Mouse (Mus musculus): ENCODE data around the gene Lsm3.

Lsm3 gene

GRCm38 (mm10) chr6:91547313-91547712 is 31.6 kb downstream of the Lsm3 start:
- Histone ChIP-seq H3K9me3 (ENCODE audit: low read length) (no peaks in the 10 kb centered on the region), H3K36me3 (ENCODE audit: insufficient read depth, low read length) (no peaks in the 10 kb centered on the region), H3K4me3 (replicated peaks; ENCODE audit: low read length) (no peak overlapping the region), H3K27me3 (ENCODE audit: insufficient read depth, low read length) (0 out of 2 replicates have a peak, but pooled peaks cover 6% of the 10 kb centered on the region), H3K4me1 (replicated peaks; ENCODE audit: low read depth, low read length) (no peaks in the 10 kb centered on the region)
- TF ChIP-seq POU5F1 (IDR thresholded peaks at IDR 0.05; ENCODE audit: borderline replicate concordance, low read length): no peak
- no peak for TF ChIP-seq NANOG (IDR thresholded peaks at IDR 0.05; ENCODE audit: borderline replicate concordance, low read length)
- no peak for TF ChIP-seq CTCF (conservative IDR thresholded peaks at IDR 0.05; ENCODE audit: low read length)

DNA sequence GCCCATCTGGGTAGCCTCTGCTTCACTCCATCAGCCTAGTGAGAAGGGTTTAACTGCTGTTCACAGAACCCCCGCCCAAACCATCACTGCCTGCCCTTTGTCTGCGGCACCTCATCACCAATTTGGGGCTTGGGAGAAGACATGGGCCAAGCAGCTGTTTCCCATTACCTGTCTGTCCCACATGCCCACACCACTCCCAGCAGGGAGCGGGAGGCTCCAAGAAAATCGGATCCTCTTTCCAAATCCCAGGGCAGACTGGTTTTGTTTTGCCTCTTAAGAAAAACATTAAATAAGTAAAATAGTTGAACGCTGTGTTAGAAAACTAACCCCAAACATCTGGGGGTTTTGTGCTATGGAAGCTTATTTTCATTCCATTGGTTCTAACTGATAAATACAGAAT is 33.9 kb downstream of the Lsm3 start:
- TF ChIP-seq POU5F1 (IDR thresholded peaks at IDR 0.05; ENCODE audit: borderline replicate concordance, low read length) (no peak), CTCF (conservative IDR thresholded peaks at IDR 0.05; ENCODE audit: low read length) (no peak), NANOG (IDR thresholded peaks at IDR 0.05; ENCODE audit: borderline replicate concordance, low read length) (no peak)
- Histone ChIP-seq H3K36me3 (ENCODE audit: insufficient read depth, low read length) (no peaks in the 10 kb centered on the region), H3K9me3 (ENCODE audit: low read length) (no peaks in the 10 kb centered on the region)

DNA sequence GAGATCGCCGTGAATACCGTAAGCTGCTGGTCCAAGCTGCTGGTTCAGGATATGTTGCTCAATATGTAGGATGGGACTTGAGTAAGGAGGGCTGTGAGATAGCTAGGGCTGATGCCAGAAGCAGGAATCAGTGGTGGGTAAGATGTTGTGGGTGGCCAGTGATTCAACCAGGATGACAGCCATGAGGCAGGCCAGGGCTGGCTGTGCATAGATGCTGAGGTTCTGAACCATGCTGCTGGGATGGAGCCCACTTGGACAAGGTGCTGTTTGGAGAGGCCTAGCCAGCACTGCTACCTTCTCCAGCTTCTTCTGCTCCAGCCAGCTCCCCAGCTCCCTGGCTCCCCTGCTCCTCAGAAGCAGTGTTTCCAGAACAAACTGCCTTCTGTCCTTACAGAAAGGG is 35.9 kb downstream of the Lsm3 start:
- Histone ChIP-seq H3K36me3 (ENCODE audit: insufficient read depth, low read length) (no peaks in the 10 kb centered on the region), H3K4me1 (replicated peaks; ENCODE audit: low read depth, low read length) (no peaks in the 10 kb centered on the region), H3K9me3 (ENCODE audit: low read length) (no peaks in the 10 kb centered on the region), H3K4me3 (replicated peaks; ENCODE audit: low read length) (no peak overlapping the region), H3K27me3 (ENCODE audit: insufficient read depth, low read length) (no peaks in the 10 kb centered on the region)
- TF ChIP-seq POU5F1 (IDR thresholded peaks at IDR 0.05; ENCODE audit: borderline replicate concordance, low read length): no peak
- TF ChIP-seq NANOG (IDR thresholded peaks at IDR 0.05; ENCODE audit: borderline replicate concordance, low read length): no peak
- TF ChIP-seq CTCF (conservative IDR thresholded peaks at IDR 0.05; ENCODE audit: low read length): no peak

More for the DNA sequence above, 33.9 kb downstream of the Lsm3 start:
- Histone ChIP-seq H3K27me3 (ENCODE audit: insufficient read depth, low read length) (no peaks in the 10 kb centered on the region), H3K4me1 (replicated peaks; ENCODE audit: low read depth, low read length) (no peaks in the 10 kb centered on the region), H3K4me3 (replicated peaks; ENCODE audit: low read length) (no peak overlapping the region)

DNA sequence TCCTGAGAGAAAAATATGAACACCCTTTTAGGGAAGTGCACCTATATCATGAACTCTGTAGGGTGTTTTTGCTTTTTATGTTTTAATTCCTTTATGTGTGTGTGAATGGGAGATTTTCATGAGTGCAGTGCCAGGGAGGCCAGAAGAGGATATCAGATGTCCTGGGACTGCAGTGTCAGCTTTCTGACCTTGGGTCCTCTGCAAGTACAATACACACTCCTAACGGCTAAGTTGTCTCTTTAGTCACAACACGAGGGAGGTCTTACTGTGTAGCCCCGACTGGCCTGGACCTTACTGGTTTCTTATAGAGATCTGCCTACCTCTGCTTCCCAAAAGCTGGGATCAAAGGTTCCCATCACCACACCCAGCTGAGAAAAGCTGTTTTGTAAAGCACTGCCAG is 37.0 kb downstream of the Lsm3 start:
- H3K4me1 ChIP-seq (replicated peaks; ENCODE audit: low read depth, low read length): no peaks in the 10 kb centered on the region
- TF ChIP-seq CTCF (conservative IDR thresholded peaks at IDR 0.05; ENCODE audit: low read length): no peak
- no peak for TF ChIP-seq POU5F1 (IDR thresholded peaks at IDR 0.05; ENCODE audit: borderline replicate concordance, low read length)
- TF ChIP-seq NANOG (IDR thresholded peaks at IDR 0.05; ENCODE audit: borderline replicate concordance, low read length): no peak

GRCm38 (mm10) chr6:91558565-91558964 is 42.8 kb downstream of the Lsm3 start:
- Histone ChIP-seq H3K4me1 (replicated peaks; ENCODE audit: low read depth, low read length) (no peaks in the 10 kb centered on the region), H3K9me3 (ENCODE audit: low read length) (no peaks in the 10 kb centered on the region), H3K36me3 (ENCODE audit: insufficient read depth, low read length) (no peaks in the 10 kb centered on the region), H3K4me3 (replicated peaks; ENCODE audit: low read length) (no peak overlapping the region), H3K27me3 (ENCODE audit: insufficient read depth, low read length) (no peaks in the 10 kb centered on the region)
- TF ChIP-seq NANOG (IDR thresholded peaks at IDR 0.05; ENCODE audit: borderline replicate concordance, low read length) (no peak), CTCF (conservative IDR thresholded peaks at IDR 0.05; ENCODE audit: low read length) (no peak), POU5F1 (IDR thresholded peaks at IDR 0.05; ENCODE audit: borderline replicate concordance, low read length) (no peak)

More for the DNA sequence above, 37.0 kb downstream of the Lsm3 start:
- Histone ChIP-seq H3K36me3 (ENCODE audit: insufficient read depth, low read length) (no peaks in the 10 kb centered on the region), H3K9me3 (ENCODE audit: low read length) (no peaks in the 10 kb centered on the region), H3K27me3 (ENCODE audit: insufficient read depth, low read length) (no peaks in the 10 kb centered on the region), H3K4me3 (replicated peaks; ENCODE audit: low read length) (no peak overlapping the region)

- no peak overlapping the region for H3K4me3 ChIP-seq (replicated peaks; ENCODE audit: low read length)
- H3K27me3 ChIP-seq (ENCODE audit: insufficient read depth, low read length): no peaks in the 10 kb centered on the region
- no peaks in the 10 kb centered on the region for H3K4me1 ChIP-seq (replicated peaks; ENCODE audit: low read depth, low read length)
- no peak for TF ChIP-seq POU5F1 (IDR thresholded peaks at IDR 0.05; ENCODE audit: borderline replicate concordance, low read length)
- TF ChIP-seq NANOG (IDR thresholded peaks at IDR 0.05; ENCODE audit: borderline replicate concordance, low read length): no peak
- no peak for TF ChIP-seq CTCF (conservative IDR thresholded peaks at IDR 0.05; ENCODE audit: low read length)
- H3K36me3 ChIP-seq (ENCODE audit: insufficient read depth, low read length): no peaks in the 10 kb centered on the region
- no peaks in the 10 kb centered on the region for H3K9me3 ChIP-seq (ENCODE audit: low read length)
Observed at GRCm38 (mm10) chr6:91559371-91559770, 43.6 kb downstream of the Lsm3 start.

DNA sequence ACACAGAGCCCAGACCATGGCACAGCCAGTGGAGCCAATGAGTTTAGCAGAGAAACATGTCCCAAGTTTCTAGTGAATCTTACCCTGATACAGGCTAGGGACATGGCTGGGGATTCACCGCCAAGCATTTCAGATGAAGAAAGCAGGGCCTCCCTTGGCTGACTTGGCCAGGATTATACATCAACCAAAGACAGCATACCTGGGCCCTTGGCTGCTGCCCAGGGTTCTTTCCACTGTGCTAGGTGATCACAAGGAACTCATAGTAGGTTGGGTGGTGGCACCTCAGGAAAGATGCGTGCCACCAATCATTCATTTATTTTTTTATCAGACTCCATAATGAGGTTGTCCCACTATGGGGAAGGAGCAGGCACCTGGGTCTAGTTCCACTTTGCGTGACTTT is 44.5 kb downstream of the Lsm3 start:
- no peak for TF ChIP-seq POU5F1 (IDR thresholded peaks at IDR 0.05; ENCODE audit: borderline replicate concordance, low read length)
- TF ChIP-seq CTCF (conservative IDR thresholded peaks at IDR 0.05; ENCODE audit: low read length): no peak
- no peak for TF ChIP-seq NANOG (IDR thresholded peaks at IDR 0.05; ENCODE audit: borderline replicate concordance, low read length)
- no peaks in the 10 kb centered on the region for H3K4me1 ChIP-seq (replicated peaks; ENCODE audit: low read depth, low read length)
- no peaks in the 10 kb centered on the region for H3K27me3 ChIP-seq (ENCODE audit: insufficient read depth, low read length)
- H3K4me3 ChIP-seq (replicated peaks; ENCODE audit: low read length): no peak overlapping the region
- H3K36me3 ChIP-seq (ENCODE audit: insufficient read depth, low read length): no peaks in the 10 kb centered on the region
- no peaks in the 10 kb centered on the region for H3K9me3 ChIP-seq (ENCODE audit: low read length)

- no peak for TF ChIP-seq POU5F1 (IDR thresholded peaks at IDR 0.05; ENCODE audit: borderline replicate concordance, low read length)
- no peak for TF ChIP-seq CTCF (conservative IDR thresholded peaks at IDR 0.05; ENCODE audit: low read length)
- TF ChIP-seq NANOG (IDR thresholded peaks at IDR 0.05; ENCODE audit: borderline replicate concordance, low read length): no peak
- Histone ChIP-seq H3K36me3 (ENCODE audit: insufficient read depth, low read length) (no peaks in the 10 kb centered on the region), H3K4me3 (replicated peaks; ENCODE audit: low read length) (no peak overlapping the region), H3K27me3 (ENCODE audit: insufficient read depth, low read length) (no peaks in the 10 kb centered on the region), H3K4me1 (replicated peaks; ENCODE audit: low read depth, low read length) (no peaks in the 10 kb centered on the region), H3K9me3 (ENCODE audit: low read length) (no peaks in the 10 kb centered on the region)
Observed at GRCm38 (mm10) chr6:91563031-91563430, 47.3 kb downstream of the Lsm3 start.

GRCm38 (mm10) chr6:91566407-91566806 is 50.7 kb downstream of the Lsm3 start:
- no peaks in the 10 kb centered on the region for H3K9me3 ChIP-seq (ENCODE audit: low read length)

More at GRCm38 (mm10) chr6:91566407-91566806, 50.7 kb downstream of the Lsm3 start:
- no peak for TF ChIP-seq NANOG (IDR thresholded peaks at IDR 0.05; ENCODE audit: borderline replicate concordance, low read length)
- no peak for TF ChIP-seq CTCF (conservative IDR thresholded peaks at IDR 0.05; ENCODE audit: low read length)
- TF ChIP-seq POU5F1 (IDR thresholded peaks at IDR 0.05; ENCODE audit: borderline replicate concordance, low read length): no peak
- no peaks in the 10 kb centered on the region for H3K36me3 ChIP-seq (ENCODE audit: insufficient read depth, low read length)
- H3K4me3 ChIP-seq (replicated peaks; ENCODE audit: low read length): no peak overlapping the region
- no peaks in the 10 kb centered on the region for H3K27me3 ChIP-seq (ENCODE audit: insufficient read depth, low read length)
- no peaks in the 10 kb centered on the region for H3K4me1 ChIP-seq (replicated peaks; ENCODE audit: low read depth, low read length)

Measured in E14TG2a.4 (cell line).